ENCODE assay signal across 14 mouse cellular contexts in genomic region chr5:90832145-90832767, GRCm38 (mm10). TPM values are rescaled to one million over a fixed set of nuclear protein-coding genes. Genes with fewer than 3 reads are reported as not detected.
DNase-seq lines count a peak whose midpoint lies in the region; ATAC-seq and TF ChIP-seq lines count a peak whose summit lies in the region.
"Had no signal": no experiment of that assay in that cellular context is flagged by ENCODE, and none has a peak within 500 bp of the region (broad histone marks: within the 10 kb centered on the region; RNA-seq: fewer than 3 reads in every experiment).

No protein-coding gene starts in this region.

- H3K27ac ChIP-seq in liver, adult 2 months (replicated peaks; ENCODE audit: insufficient read depth, low read depth, low read length): peak overlapping the region; percentile 16; the same call in 1 of the 2 replicates
- H3K27ac ChIP-seq in heart, embryonic 14.5 days (replicated peaks in 1 of 2; ENCODE audit: control insufficient read depth in 1 of 2, insufficient read depth in 1 of 2, low read depth in 2 of 2, low read length in 2 of 2): peak overlapping the region; percentile 7 to 38; a peak in 3 of 4 replicates
- H3K27ac ChIP-seq in lung, embryonic 15.5 days: peak overlapping the region; percentile 49
- no peak overlapping the region for H3K27ac ChIP-seq in thymus, adult 2 months (ENCODE audit: control insufficient read depth, insufficient read depth, low read length)
- H3K27ac ChIP-seq: neural tube, embryonic 12.5 days had no signal

- no peak for ATAC-seq in heart, embryonic 14.5 days (ENCODE audit: insufficient number of reproducible peaks, insufficient read depth, low FRiP score, low read depth)
- ATAC-seq in lung, embryonic 15.5 days (ENCODE audit: borderline replicate concordance, extremely low read depth, low FRiP score, low TSS enrichment): peak; percentile 65; the same call in 1 of the 2 replicates
- ATAC-seq in inflammation-experienced regulatory T-cells, adult 6 months: no peak

- peak; percentile 13 for DNase-seq in liver, adult 2 months (ENCODE audit: extremely low read depth, low read depth, low spot score)
- no peak for DNase-seq in liver
- no peak for DNase-seq in yolk sac, embryonic 10.5 days (ENCODE audit: low spot score)
- DNase-seq in thymus, adult 2 months: no peak
- DNase-seq: adrenal gland, postnatal 10 days; cerebellum, adult 8-10 months; right cerebral cortex, postnatal 4 days had no signal

- H3K36me3 ChIP-seq in liver, adult 2 months (ENCODE audit: control insufficient read depth, insufficient read depth, low read length): no peaks in the 10 kb centered on the region
- H3K36me3 ChIP-seq in heart, embryonic 14.5 days (ENCODE audit: control insufficient read depth, insufficient read depth, low read length): no peaks in the 10 kb centered on the region
- H3K36me3 ChIP-seq in lung, embryonic 15.5 days: no peaks in the 10 kb centered on the region
- no peaks in the 10 kb centered on the region for H3K36me3 ChIP-seq in thymus, adult 2 months (ENCODE audit: control insufficient read depth, insufficient read depth, low read length)
- H3K36me3 ChIP-seq: neural tube, embryonic 12.5 days had no signal

- peak overlapping the region; percentile 32; the same call in 1 of the 2 replicates for H3K4me2 ChIP-seq in heart, embryonic 14.5 days (ENCODE audit: low read length)
- H3K4me2 ChIP-seq in lung, embryonic 15.5 days: peak overlapping the region; percentile 45
- H3K4me2 ChIP-seq: neural tube, embryonic 12.5 days had no signal

- H3K79me2 ChIP-seq in liver, adult 2 months (ENCODE audit: control insufficient read depth, insufficient read depth, low read length): no peaks in the 10 kb centered on the region

- TF ChIP-seq POLR2A in liver, adult 2 months (IDR thresholded peaks at IDR 0.05; ENCODE audit: extremely low read depth, insufficient read depth, low read length): no peak
- TF ChIP-seq POLR2A in thymus, adult 2 months (IDR thresholded peaks at IDR 0.05; ENCODE audit: control insufficient read depth, extremely low read depth, insufficient read depth, low read length, poor library complexity): no peak

- no peaks in the 10 kb centered on the region for H3K27me3 ChIP-seq in liver, adult 2 months (ENCODE audit: control insufficient read depth, insufficient read depth, low read length)
- H3K27me3 ChIP-seq in heart, embryonic 14.5 days (ENCODE audit: control insufficient read depth, insufficient read depth, low read length): no peaks in the 10 kb centered on the region
- no peaks in the 10 kb centered on the region for H3K27me3 ChIP-seq in lung, embryonic 15.5 days
- no peaks in the 10 kb centered on the region for H3K27me3 ChIP-seq in thymus, adult 2 months (ENCODE audit: control insufficient read depth, insufficient read depth, low read length)
- H3K27me3 ChIP-seq: neural tube, embryonic 12.5 days had no signal

- no peaks in the 10 kb centered on the region for H3K9me3 ChIP-seq in heart, embryonic 14.5 days (ENCODE audit: control insufficient read depth, low read length)
- H3K9me3 ChIP-seq in lung, embryonic 15.5 days: no peaks in the 10 kb centered on the region
- H3K9me3 ChIP-seq: neural tube, embryonic 12.5 days had no signal

- no peak overlapping the region for H3K9ac ChIP-seq in liver, adult 2 months (ENCODE audit: low read depth, low read length)
- no peak overlapping the region for H3K9ac ChIP-seq in heart, embryonic 14.5 days (ENCODE audit: low read length)
- no peak overlapping the region for H3K9ac ChIP-seq in lung, embryonic 15.5 days
- H3K9ac ChIP-seq: neural tube, embryonic 12.5 days had no signal

- no peak for TF ChIP-seq CTCF in liver, adult 2 months (IDR thresholded peaks at IDR 0.05; ENCODE audit: low read depth, low read length)
- no peak for TF ChIP-seq CTCF in thymus, adult 2 months (IDR thresholded peaks at IDR 0.05; ENCODE audit: borderline replicate concordance, control insufficient read depth, extremely low read depth, insufficient read depth, low read length, poor library complexity)

- 80% methylated on average over 11 of the region's 11 CpGs for WGBS in liver, adult 2 months
- WGBS in heart, embryonic 14.5 days: 50% methylated on average over 11 of the region's 11 CpGs
- 33% methylated on average over 11 of the region's 11 CpGs for WGBS in lung, embryonic 15.5 days
- WGBS in thymus, adult 2 months: 89% methylated on average over 11 of the region's 11 CpGs

- no peaks in the 10 kb centered on the region for H3K4me1 ChIP-seq in liver, adult 2 months (ENCODE audit: control insufficient read depth, insufficient read depth, low read length)
- H3K4me1 ChIP-seq in heart, embryonic 14.5 days (ENCODE audit: control insufficient read depth in 2 of 2, insufficient read depth in 2 of 2, low read length in 2 of 2): peaks cover 2 to 5% of the 10 kb centered on the region in 2 experiments; a peak in 2 of 4 replicates
- peaks cover 18% of the 10 kb centered on the region for H3K4me1 ChIP-seq in lung, embryonic 15.5 days
- H3K4me1 ChIP-seq in thymus, adult 2 months (replicated peaks; ENCODE audit: control insufficient read depth, insufficient read depth, low read length): no peaks in the 10 kb centered on the region
- H3K4me1 ChIP-seq: neural tube, embryonic 12.5 days had no signal

- no peak overlapping the region for H3K4me3 ChIP-seq in liver, adult 2 months (ENCODE audit: insufficient read depth, low read depth, low read length)
- H3K4me3 ChIP-seq in heart, embryonic 14.5 days (ENCODE audit: control insufficient read depth in 1 of 2, insufficient read depth in 1 of 2, low read depth in 1 of 2, low read length in 2 of 2): no peak overlapping the region
- H3K4me3 ChIP-seq in lung, embryonic 15.5 days: no peak overlapping the region
- no peak overlapping the region for H3K4me3 ChIP-seq in thymus, adult 2 months (ENCODE audit: control insufficient read depth, insufficient read depth, low read length)
- H3K4me3 ChIP-seq: neural tube, embryonic 12.5 days had no signal

RNA-seq across cellular contexts. Expression of gene Cxcl15, which starts 37.9 kb away (rescaled TPM):
- not detected in 2 replicates for total RNA-seq in liver, adult 2 months (2014; rRNA removed)
- polyA plus RNA-seq in liver, adult 2 months (2012; rRNA removed): not detected in 2 replicates
- polyA plus RNA-seq in heart, embryonic 14.5 days (2014; fragmentation: Nextera tagmentation; extraction: Ambion mirVana): not detected in 2 replicates
- 13.4 and 14.1 TPM in 2 replicates for polyA plus RNA-seq in lung, embryonic 15.5 days (2015; fragmentation: Nextera tagmentation; extraction: Ambion mirVana)
- 0.05 and 0.24 TPM in 2 replicates for polyA plus RNA-seq in thymus, adult 2 months (2012; rRNA removed)
- polyA plus RNA-seq in inflammation-experienced regulatory T-cells, adult 6 months (2017; shearing (Covaris generic)): not detected
- total RNA-seq: adrenal gland, postnatal 10 days; hematopoietic stem cell, adult 5-6 weeks; layer of hippocampus, postnatal 25 days; MEL had no signal
- polyA plus RNA-seq: neural tube, embryonic 12.5 days had no signal

RNA-seq across cellular contexts. Expression of gene Cxcl3, which starts 46.4 kb away (rescaled TPM):
- total RNA-seq in liver, adult 2 months (2014; rRNA removed): not detected in 2 replicates
- not detected in 2 replicates for polyA plus RNA-seq in liver, adult 2 months (2012; rRNA removed)
- polyA plus RNA-seq in heart, embryonic 14.5 days (2014; fragmentation: Nextera tagmentation; extraction: Ambion mirVana): not detected in 2 replicates
- 0.20 TPM in 1 of 2 replicates, not detected in the other for polyA plus RNA-seq in lung, embryonic 15.5 days (2015; fragmentation: Nextera tagmentation; extraction: Ambion mirVana)
- polyA plus RNA-seq in thymus, adult 2 months (2012; rRNA removed): 5.0 and 6.0 TPM in 2 replicates
- 1 to 10 TPM in 1 of 3 experiments, not detected in 2; 1.5 TPM for polyA plus RNA-seq in inflammation-experienced regulatory T-cells, adult 6 months (2017; shearing (Covaris generic))
- total RNA-seq: adrenal gland, postnatal 10 days; hematopoietic stem cell, adult 5-6 weeks; layer of hippocampus, postnatal 25 days; MEL had no signal
- polyA plus RNA-seq: neural tube, embryonic 12.5 days had no signal

RNA-seq across cellular contexts. Expression of gene Cxcl1, which starts 58.8 kb away (rescaled TPM):
- total RNA-seq in liver, adult 2 months (2014; rRNA removed): 8.2 and 9.3 TPM in 2 replicates
- polyA plus RNA-seq in liver, adult 2 months (2012; rRNA removed): 2.0 and 4.2 TPM in 2 replicates
- polyA plus RNA-seq in heart, embryonic 14.5 days (2014; fragmentation: Nextera tagmentation; extraction: Ambion mirVana): 0.42 and 0.66 TPM in 2 replicates
- 0.40 and 0.69 TPM in 2 replicates for polyA plus RNA-seq in lung, embryonic 15.5 days (2015; fragmentation: Nextera tagmentation; extraction: Ambion mirVana)
- 4.2 and 5.4 TPM in 2 replicates for polyA plus RNA-seq in thymus, adult 2 months (2012; rRNA removed)
- polyA plus RNA-seq in inflammation-experienced regulatory T-cells, adult 6 months (2017; shearing (Covaris generic)): not detected
- total RNA-seq: hematopoietic stem cell, adult 5-6 weeks; MEL had no signal
- polyA plus RNA-seq: neural tube, embryonic 12.5 days had no signal

Comparison
In these comparisons a context has a peak if more than half of its experiments do, and no peak if none do; other contexts are left out.
1. RNA of gene Cxcl15, which starts 37.9 kb away (polyA plus RNA-seq): 13.4 to 14.1 TPM in lung, embryonic 15.5 days; 0.05 to 0.24 TPM in thymus, adult 2 months, not detected in heart, embryonic 14.5 days, not detected in liver, adult 2 months and not detected in inflammation-experienced regulatory T-cells, adult 6 months; every median in the first group is over 10 times any median in the second.